Comparison of ENCODE assay signal across 15 mouse cellular contexts in genomic region chr6:12014035-12014434, GRCm38 (mm10).
A peak's percentile ranks its signal among the peaks of the same experiment; 100 is the strongest.
DNase-seq lines count a peak whose midpoint lies in the region; ATAC-seq lines count a peak whose summit lies in the region.
"Had no signal": no experiment of that assay in that cellular context is flagged by ENCODE, and none has a peak within 500 bp of the region (broad histone marks: within the 10 kb centered on the region; RNA-seq: fewer than 3 reads in every experiment).

No protein-coding gene starts in this region.

- WGBS in kidney, embryonic 14.5 days = 27% methylated on average over 2 of the region's 2 CpGs

- H3K27ac ChIP-seq in kidney, embryonic 14.5 days (ENCODE audit: low read depth, low read length) = no peak overlapping the region
- H3K27ac ChIP-seq: liver, embryonic 13.5 days; stomach, postnatal 0 days had no signal

- no peak overlapping the region for H3K4me3 ChIP-seq in kidney, embryonic 14.5 days (ENCODE audit: low read length)
- H3K4me3 ChIP-seq: liver, embryonic 13.5 days; megakaryocyte, embryonic 14.5 days had no signal

- no peak overlapping the region for H3K9ac ChIP-seq in kidney, embryonic 14.5 days (ENCODE audit: low read depth, low read length)
- H3K9ac ChIP-seq: liver, embryonic 13.5 days had no signal

- no peaks in the 10 kb centered on the region for H3K27me3 ChIP-seq in kidney, embryonic 14.5 days (ENCODE audit: control insufficient read depth, insufficient read depth, low read length)
- H3K27me3 ChIP-seq: CH12.LX; liver, embryonic 13.5 days; megakaryocyte, embryonic 14.5 days had no signal

- no peaks in the 10 kb centered on the region for H3K9me3 ChIP-seq in kidney, embryonic 14.5 days (ENCODE audit: control insufficient read depth, low read length)
- H3K9me3 ChIP-seq: liver, embryonic 13.5 days; megakaryocyte, embryonic 14.5 days had no signal

- peaks cover 6% of the 10 kb centered on the region; the same call in 1 of the 2 replicates for H3K36me3 ChIP-seq in kidney, embryonic 14.5 days (ENCODE audit: control insufficient read depth, insufficient read depth, low read length)
- H3K36me3 ChIP-seq: liver, embryonic 13.5 days had no signal

- intact Hi-C loops in left cerebral cortex, postnatal 4 days (cut with DNase I) = no loop called here

- H3K4me1 ChIP-seq in kidney, embryonic 14.5 days (ENCODE audit: control insufficient read depth, insufficient read depth, low read length) = no peaks in the 10 kb centered on the region
- H3K4me1 ChIP-seq: liver, embryonic 13.5 days; megakaryocyte, embryonic 14.5 days had no signal

- ATAC-seq in kidney, embryonic 14.5 days (ENCODE audit: low FRiP score, low TSS enrichment) = peak; percentile 86
- ATAC-seq in erythroid progenitor cell, adult 5-6 weeks (replicated peaks; ENCODE audit: low FRiP score, poor library complexity, severe bottlenecking) = no peak

- DNase-seq in embryo, embryonic 10.5 days (ENCODE audit: low spot score) = peak; percentile 8
- no peak for DNase-seq in embryo, embryonic 9.5 days (ENCODE audit: extremely low spot score)
- no peak for DNase-seq in kidney, postnatal 36 days
- peak; percentile 5 for DNase-seq in retina, embryonic 14.5 days (ENCODE audit: low spot score)
- no peak for DNase-seq in retina, postnatal 1 day
- no peak for DNase-seq in left cerebral cortex, postnatal 4 days
- DNase-seq: cerebellum, postnatal 10 days; layer of hippocampus, postnatal 36 days; liver, embryonic 13.5 days; thymus, postnatal 36 days had no signal

- no peak overlapping the region for H3K4me2 ChIP-seq in kidney, embryonic 14.5 days (replicated peaks; ENCODE audit: low read depth, low read length)
- H3K4me2 ChIP-seq: liver, embryonic 13.5 days had no signal

Comparison
In these comparisons a context has a peak if more than half of its experiments do, and no peak if none do; other contexts are left out.
1. DNase-seq: peak in embryo, embryonic 10.5 days (single experiment) and retina, embryonic 14.5 days (single experiment); none in embryo, embryonic 9.5 days (single experiment), kidney, postnatal 36 days (0 of 2), retina, postnatal 1 day (single experiment) and left cerebral cortex, postnatal 4 days (single experiment).